Mouse (Mus musculus) adipocyte (in vitro differentiated cells): ENCODE measurements around the gene Mas1.
A peak's percentile ranks its signal among the peaks of the same experiment; 100 is the strongest.
"Not testable (repeated sequence)": the region's sequence is repeated elsewhere in the genome, so short reads cannot be mapped to it uniquely, and the experiment has no call there.

Source experiments
- DNase-seq: peaks from one replicate; pipeline ENCODE4 v3.0.0-alpha.2; 2016; ENCODE audit warnings: low spot score

Gene Mas1

GRCm38 (mm10) chr17:12868043-12868442 lies at the start of gene Mas1:
TSS of gene Mas1 (minus strand) at chr17:12868143.
- no peak for DNase-seq

DNA sequence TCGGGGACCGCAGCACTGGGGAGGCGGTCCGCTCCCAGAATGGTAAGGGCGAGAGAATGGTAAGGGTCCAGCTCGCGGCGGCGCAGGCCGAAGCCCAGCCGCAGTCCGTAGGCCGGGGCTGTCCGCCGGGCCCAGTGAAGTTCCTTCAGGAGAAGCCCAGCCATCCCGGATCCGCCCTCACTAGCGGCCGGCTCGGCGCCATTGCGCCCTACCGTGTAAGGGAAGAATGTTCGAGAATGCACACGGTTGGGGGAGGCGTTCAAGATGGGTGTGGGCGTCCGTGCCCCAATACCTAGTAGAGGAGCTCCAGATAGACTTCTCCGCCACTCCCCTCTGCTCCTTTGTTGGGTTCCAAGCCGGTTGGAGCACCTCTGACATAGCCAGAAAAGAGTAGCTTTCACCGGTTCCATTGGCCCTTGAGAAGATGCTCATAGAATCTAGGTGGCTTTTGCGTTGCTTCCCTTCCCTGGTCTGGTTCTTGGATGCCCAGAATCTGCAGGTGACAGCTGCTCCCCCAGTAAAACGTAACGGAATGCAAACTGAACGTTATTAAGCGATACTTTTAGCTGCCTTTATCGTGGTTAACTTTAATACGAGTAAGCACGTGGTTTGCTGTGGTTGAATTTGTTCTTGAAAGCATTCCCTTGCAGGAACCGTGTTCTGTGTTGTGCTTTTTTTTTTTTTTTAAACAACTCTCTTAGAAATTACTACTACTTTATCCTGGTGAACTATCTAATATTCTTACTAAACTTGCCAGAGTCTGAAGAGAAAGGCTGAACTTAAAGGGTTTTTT lies 48.8 kb upstream of the Mas1 start:
- DNase-seq, result peak; percentile 49

GRCm38 (mm10) chr17:12915881-12916583 lies 48.1 kb upstream of the Mas1 start, which contains the start of gene Mrpl18:
TSS of gene Mrpl18 (minus strand) at chr17:12916345.
- peak; percentile 100 for DNase-seq

DNA sequence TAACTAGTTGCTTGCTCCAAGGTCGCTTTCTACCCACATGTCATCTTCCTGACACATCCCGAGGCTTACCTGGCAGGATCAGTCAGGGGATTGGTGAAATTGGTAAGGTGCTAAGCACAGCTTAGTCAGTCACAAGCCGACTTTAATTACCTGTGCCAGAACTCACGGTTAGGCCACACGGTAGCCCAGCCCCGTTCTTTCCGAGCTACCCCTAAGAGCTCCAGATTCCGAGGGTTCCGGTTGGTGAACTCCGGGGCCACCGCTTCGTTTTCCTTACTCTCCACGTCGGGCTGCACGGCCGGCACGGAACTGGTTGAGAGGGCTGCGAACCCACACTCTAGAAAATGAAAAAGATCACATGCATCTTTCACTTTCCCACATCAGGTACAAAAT lies 47.5 kb upstream of the Mas1 start, which contains the start of gene Tcp1:
TSS of gene Tcp1 (plus strand) at position 214 of the 393 bp plus-strand sequence.
- no peak for DNase-seq

DNA sequence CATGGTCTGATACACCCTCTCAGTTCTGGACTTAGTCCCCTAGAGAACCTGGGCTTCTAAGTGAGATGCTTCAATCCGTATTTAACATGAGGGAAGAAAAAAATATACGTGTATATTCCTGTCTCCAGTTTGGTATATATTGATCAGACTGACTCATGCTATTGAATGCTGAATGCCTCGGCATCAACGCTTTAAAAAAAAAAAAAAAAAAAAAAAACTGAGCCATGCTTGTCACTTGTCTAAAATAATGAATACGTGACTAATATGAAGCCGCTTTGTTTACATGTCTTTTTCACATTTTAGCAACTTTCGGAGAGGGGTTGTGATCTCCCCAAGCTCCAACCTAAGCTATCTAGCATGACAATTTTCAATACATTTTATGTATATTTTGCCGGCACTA lies 42.4 kb upstream of the Mas1 start:
- DNase-seq, result no peak

- DNase-seq, result no peak
These were observed 41.7 kb upstream of the Mas1 start, which contains the start of gene Pnldc1 for GRCm38 (mm10) chr17:12909361-12910280. TSS of gene Pnldc1 (minus strand) at chr17:12910230.

GRCm38 (mm10) chr17:12906436-12906835 lies 38.5 kb upstream of the Mas1 start:
- DNase-seq, result no peak

DNA sequence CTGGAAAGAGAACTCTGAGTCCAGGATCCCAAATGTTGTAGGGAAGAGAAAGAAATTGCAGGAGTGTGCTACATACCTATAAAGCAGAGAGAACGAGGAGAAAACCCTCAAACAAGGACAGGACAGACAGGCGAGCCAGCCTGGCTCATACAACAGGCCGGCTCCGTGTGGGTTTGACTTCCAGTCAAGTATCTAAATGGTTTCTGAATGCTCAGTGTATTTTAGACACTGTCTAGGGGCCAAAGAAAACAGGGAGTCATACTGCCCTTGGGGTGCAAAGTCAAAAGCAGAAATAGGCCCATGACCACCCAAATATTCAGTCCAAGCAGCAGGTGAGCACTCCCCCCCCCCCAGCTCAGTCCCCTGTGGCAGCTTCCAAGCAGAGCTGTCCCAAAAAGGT lies 37.9 kb upstream of the Mas1 start:
- DNase-seq, result no peak

- no peak for DNase-seq
These were observed 36.4 kb upstream of the Mas1 start for GRCm38 (mm10) chr17:12904349-12904748.

- no peak for DNase-seq
These were observed 35.7 kb upstream of the Mas1 start for GRCm38 (mm10) chr17:12903372-12904333.

- DNase-seq, result no peak
These were observed 34.3 kb upstream of the Mas1 start for GRCm38 (mm10) chr17:12902291-12902690.

DNA sequence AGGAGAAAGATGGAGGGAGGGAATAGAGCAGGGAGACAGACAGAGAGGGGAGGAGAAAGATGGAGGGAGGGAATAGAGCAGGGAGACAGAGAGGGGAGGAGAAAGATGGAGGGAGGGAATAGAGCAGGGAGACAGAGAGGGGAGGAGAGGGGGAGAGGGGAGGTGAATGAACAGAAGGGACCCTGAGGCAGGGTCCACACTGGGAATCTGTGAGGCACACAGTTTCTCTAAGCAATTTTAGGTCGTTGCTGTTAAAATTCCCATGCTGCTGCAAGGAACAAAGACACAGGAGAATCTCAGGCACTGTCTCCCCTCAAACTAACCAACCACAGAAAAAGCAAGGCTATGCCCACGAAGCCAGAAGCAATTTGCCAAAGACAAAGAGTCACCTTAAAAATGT lies 30.7 kb upstream of the Mas1 start:
- not testable (repeated sequence) for DNase-seq

DNA sequence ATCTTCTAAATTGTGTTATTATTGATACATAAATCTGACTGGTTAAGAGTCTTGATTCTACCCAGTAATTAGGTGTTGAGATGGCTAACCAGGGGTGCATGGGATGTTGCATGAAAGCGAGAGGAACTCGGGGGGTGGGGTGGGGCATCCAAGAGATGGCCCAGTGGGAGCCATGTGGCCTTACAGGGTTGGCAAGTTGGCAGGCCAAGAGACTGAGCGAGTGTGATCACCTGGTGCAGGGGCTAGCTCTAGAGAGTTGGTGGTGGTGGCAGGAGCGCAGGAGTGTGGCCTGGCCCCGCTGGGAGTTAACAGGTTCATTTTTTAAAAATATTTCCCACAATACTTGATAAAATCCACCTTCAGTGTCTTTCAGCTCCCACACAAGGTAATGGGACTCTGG lies 29.7 kb upstream of the Mas1 start:
- DNase-seq, result no peak

DNA sequence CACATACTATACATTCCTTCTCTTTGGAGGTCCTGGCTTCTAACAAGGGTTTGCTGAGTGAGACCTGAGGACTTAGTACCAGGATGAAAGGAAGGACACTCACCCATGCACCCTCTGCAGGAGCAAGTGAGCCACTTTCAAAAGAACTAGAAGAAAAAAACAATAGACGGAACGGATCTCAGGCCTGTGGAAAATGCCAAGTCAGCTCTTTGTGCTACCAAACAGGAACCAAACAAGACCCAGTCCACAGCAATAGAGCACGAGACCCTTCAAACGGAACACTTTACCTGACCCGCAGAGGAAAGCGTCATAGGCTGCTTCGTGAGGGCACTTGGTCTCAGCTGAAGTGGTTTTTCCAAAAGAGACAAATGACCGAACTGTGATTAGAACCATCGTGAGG lies 24.1 kb upstream of the Mas1 start:
- no peak for DNase-seq

- no peak for DNase-seq
These were observed 23.1 kb upstream of the Mas1 start for GRCm38 (mm10) chr17:12891054-12891453.

- DNase-seq, result peak; percentile 92
These were observed 19.3 kb upstream of the Mas1 start for GRCm38 (mm10) chr17:12887021-12887775.

- DNase-seq, result no peak
These were observed 18.7 kb upstream of the Mas1 start for GRCm38 (mm10) chr17:12886620-12887019.

DNA sequence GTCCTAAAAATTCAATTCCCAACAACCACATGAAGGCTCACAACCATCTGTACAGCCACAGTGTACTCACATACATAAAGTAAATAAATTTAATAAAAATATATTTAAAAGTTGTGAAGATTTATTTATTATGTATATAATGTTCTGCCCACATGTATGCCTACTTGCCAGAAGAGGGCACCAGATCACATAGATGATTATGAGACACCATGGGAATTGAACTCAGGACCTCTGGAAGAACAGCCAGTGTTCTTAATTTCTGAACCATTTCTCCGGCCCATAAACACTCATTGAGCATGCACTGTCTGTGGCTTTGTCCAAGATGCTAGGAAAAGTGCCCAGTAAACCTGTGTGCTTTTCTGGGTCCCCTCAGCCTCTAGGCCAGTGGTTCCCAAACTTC lies 13.3 kb upstream of the Mas1 start:
- peak; percentile 19 for DNase-seq

GRCm38 (mm10) chr17:12880178-12880577 lies 12.2 kb upstream of the Mas1 start:
- peak; percentile 94 for DNase-seq

- no peak for DNase-seq
These were observed 7.8 kb upstream of the Mas1 start, which contains the start of gene Mrgprh for GRCm38 (mm10) chr17:12875734-12876133. TSS of gene Mrgprh (plus strand) at chr17:12876034.
